Comparison of ENCODE assay signal across 8 mouse cellular contexts in genomic region chr8:10999538-10999937, GRCm38 (mm10). TPM values are rescaled to one million over a fixed set of nuclear protein-coding genes. Genes with fewer than 3 reads are reported as not detected.
DNase-seq lines count a peak whose midpoint lies in the region; ATAC-seq and TF ChIP-seq lines count a peak whose summit lies in the region.
"Had no signal": no experiment of that assay in that cellular context is flagged by ENCODE, and none has a peak within 500 bp of the region (broad histone marks: within the 10 kb centered on the region; RNA-seq: fewer than 3 reads in every experiment).

No protein-coding gene starts in this region.

- no peak for TF ChIP-seq CTCF in intestine, postnatal 0 days (IDR thresholded peaks at IDR 0.05; ENCODE audit: low read depth)
- TF ChIP-seq CTCF in G1E (IDR thresholded peaks at IDR 0.05; ENCODE audit: low read depth, low read length) = no peak
- no peak for TF ChIP-seq CTCF in lung, adult 2 months (IDR thresholded peaks at IDR 0.05; ENCODE audit: insufficient read depth, low read length)

- peaks cover 11% of the 10 kb centered on the region; the same call in 1 of the 2 replicates for H3K4me1 ChIP-seq in intestine, postnatal 0 days (replicated peaks; ENCODE audit: control insufficient read depth, insufficient read depth, low read length)
- H3K4me1 ChIP-seq in intestine, embryonic 15.5 days (replicated peaks) = peaks cover 52% of the 10 kb centered on the region
- H3K4me1 ChIP-seq in G1E (ENCODE audit: insufficient read depth, low read depth, low read length) = peaks cover 89% of the 10 kb centered on the region
- peaks cover 39% of the 10 kb centered on the region for H3K4me1 ChIP-seq in forebrain, embryonic 11.5 days (replicated peaks; ENCODE audit: control insufficient read depth, insufficient read depth, low read length)
- H3K4me1 ChIP-seq in liver, embryonic 15.5 days (replicated peaks) = peaks cover 96% of the 10 kb centered on the region
- H3K4me1 ChIP-seq in lung, adult 2 months (ENCODE audit: control insufficient read depth, insufficient read depth, low read length) = peaks cover 12% of the 10 kb centered on the region; the same call in 1 of the 2 replicates

- TF ChIP-seq POLR2A in lung, adult 2 months (IDR thresholded peaks at IDR 0.05; ENCODE audit: borderline replicate concordance, extremely low read depth, low read depth, low read length) = no peak

- H3K4me3 ChIP-seq in intestine, postnatal 0 days (ENCODE audit: low read depth, low read length) = no peak overlapping the region
- no peak overlapping the region for H3K4me3 ChIP-seq in intestine, embryonic 15.5 days (replicated peaks)
- peak overlapping the region; percentile 87 for H3K4me3 ChIP-seq in G1E (ENCODE audit: low read depth, low read length)
- no peak overlapping the region for H3K4me3 ChIP-seq in forebrain, embryonic 11.5 days (ENCODE audit: low read depth, low read length)
- no peak overlapping the region for H3K4me3 ChIP-seq in liver, embryonic 15.5 days (replicated peaks)
- no peak overlapping the region for H3K4me3 ChIP-seq in lung, adult 2 months (replicated peaks; ENCODE audit: extremely low read depth, low read depth, low read length)

- H3K27ac ChIP-seq in intestine, postnatal 0 days (ENCODE audit: low read depth, low read length) = no peak overlapping the region
- H3K27ac ChIP-seq in intestine, embryonic 15.5 days = no peak overlapping the region
- H3K27ac ChIP-seq in forebrain, embryonic 11.5 days (ENCODE audit: low read depth, low read length) = no peak overlapping the region
- H3K27ac ChIP-seq in liver, embryonic 15.5 days (replicated peaks) = 0 out of 2 replicates have a peak overlapping the region, but pooled peaks have one; percentile 20

- peaks cover 32% of the 10 kb centered on the region for H3K36me3 ChIP-seq in intestine, postnatal 0 days (ENCODE audit: control insufficient read depth, insufficient read depth)
- peaks cover 5% of the 10 kb centered on the region; the same call in 1 of the 2 replicates for H3K36me3 ChIP-seq in intestine, embryonic 15.5 days
- peaks cover 82% of the 10 kb centered on the region for H3K36me3 ChIP-seq in G1E (replicated peaks)
- no peaks in the 10 kb centered on the region; the same call in 1 of the 2 replicates for H3K36me3 ChIP-seq in forebrain, embryonic 11.5 days (ENCODE audit: control insufficient read depth, insufficient read depth, low read length)
- H3K36me3 ChIP-seq in liver, embryonic 15.5 days (replicated peaks) = peaks cover 36% of the 10 kb centered on the region

- H3K4me2 ChIP-seq in intestine, postnatal 0 days (replicated peaks; ENCODE audit: low read depth) = peak overlapping the region; percentile 96
- no peak overlapping the region for H3K4me2 ChIP-seq in intestine, embryonic 15.5 days (replicated peaks)
- H3K4me2 ChIP-seq in forebrain, embryonic 11.5 days (ENCODE audit: low read depth, low read length, severe bottlenecking) = no peak overlapping the region
- peak overlapping the region; percentile 95 for H3K4me2 ChIP-seq in liver, embryonic 15.5 days

- DNase-seq in G1E (ENCODE audit: low spot score) = no peak
- no peak for DNase-seq in forebrain, embryonic 11.5 days (ENCODE audit: low spot score)
- no peak for DNase-seq in urinary bladder, postnatal 10 days (ENCODE audit: low spot score)
- no peak for DNase-seq in lung, adult 2 months
- DNase-seq: cerebellum, adult 11 months had no signal

- H3K9ac ChIP-seq in intestine, postnatal 0 days (ENCODE audit: low read depth, low read length) = no peak overlapping the region
- H3K9ac ChIP-seq in intestine, embryonic 15.5 days = no peak overlapping the region
- peak overlapping the region; percentile 30; the same call in 1 of the 2 replicates for H3K9ac ChIP-seq in forebrain, embryonic 11.5 days (ENCODE audit: low read length)
- no peak overlapping the region for H3K9ac ChIP-seq in liver, embryonic 15.5 days

- H3K27me3 ChIP-seq in intestine, postnatal 0 days (replicated peaks; ENCODE audit: control insufficient read depth, insufficient read depth, low read length) = no peaks in the 10 kb centered on the region
- no peaks in the 10 kb centered on the region for H3K27me3 ChIP-seq in intestine, embryonic 15.5 days (replicated peaks)
- H3K27me3 ChIP-seq in G1E (ENCODE audit: insufficient read depth, low read length) = no peaks in the 10 kb centered on the region
- H3K27me3 ChIP-seq in forebrain, embryonic 11.5 days (ENCODE audit: control insufficient read depth, insufficient read depth, low read length) = no peaks in the 10 kb centered on the region
- no peaks in the 10 kb centered on the region for H3K27me3 ChIP-seq in liver, embryonic 15.5 days

- H3K9me3 ChIP-seq in intestine, postnatal 0 days (ENCODE audit: control insufficient read depth) = no peaks in the 10 kb centered on the region
- H3K9me3 ChIP-seq in intestine, embryonic 15.5 days = no peaks in the 10 kb centered on the region
- H3K9me3 ChIP-seq in G1E (replicated peaks) = no peaks in the 10 kb centered on the region
- no peaks in the 10 kb centered on the region for H3K9me3 ChIP-seq in forebrain, embryonic 11.5 days (ENCODE audit: control insufficient read depth, low read length)
- H3K9me3 ChIP-seq in liver, embryonic 15.5 days (replicated peaks) = no peaks in the 10 kb centered on the region

- WGBS in intestine, postnatal 0 days = 68% methylated on average over 4 of the region's 4 CpGs
- WGBS in intestine, embryonic 15.5 days = 79% methylated on average over 4 of the region's 4 CpGs
- 86% methylated on average over 4 of the region's 4 CpGs for WGBS in forebrain, embryonic 11.5 days
- 70% methylated on average over 4 of the region's 4 CpGs for WGBS in liver, embryonic 15.5 days (ENCODE audit: insufficient replicate concordance)
- WGBS in lung, adult 2 months = 65% methylated on average over 4 of the region's 4 CpGs

- ATAC-seq in intestine, postnatal 0 days = no peak
- ATAC-seq in intestine, embryonic 15.5 days = no peak
- ATAC-seq in G1E (ENCODE audit: extremely low read depth, insufficient number of reproducible peaks, low FRiP score, poor library complexity, severe bottlenecking) = no peak
- no peak for ATAC-seq in forebrain, embryonic 11.5 days (replicated peaks; ENCODE audit: low FRiP score)
- no peak for ATAC-seq in liver, embryonic 15.5 days (ENCODE audit: insufficient read depth)

RNA-seq across cellular contexts. Expression of gene Irs2, which starts 8.7 kb away (rescaled TPM):
- 6.0 and 7.7 TPM in 2 replicates for polyA plus RNA-seq in intestine, postnatal 0 days (2015; fragmentation: Nextera tagmentation; extraction: Ambion mirVana)
- polyA plus RNA-seq in intestine, embryonic 15.5 days (2015; fragmentation: Nextera tagmentation; extraction: Ambion mirVana) = 6.1 and 7.2 TPM in 2 replicates
- total RNA-seq in G1E (2014; fragmentation: Nextera tagmentation) = 92.1 and 97.9 TPM in 2 replicates
- total RNA-seq in G1E (2017) = 15.6 and 17.4 TPM in 2 replicates
- 78.5 and 83.6 TPM in 2 replicates for polyA plus RNA-seq in G1E (2012)
- 6.6 and 7.7 TPM in 2 replicates for polyA plus RNA-seq in forebrain, embryonic 11.5 days (2014; fragmentation: Nextera tagmentation; extraction: Ambion mirVana)
- 4.0 and 5.2 TPM in 2 replicates for polyA plus RNA-seq in liver, embryonic 15.5 days (2015; fragmentation: Nextera tagmentation; extraction: Ambion mirVana)
- 20.7 and 27.1 TPM in 2 replicates for polyA plus RNA-seq in lung, adult 2 months (2012; rRNA removed)

Comparison
In these comparisons a context has a peak if more than half of its experiments do, and no peak if none do; other contexts are left out.
1. H3K4me2 ChIP-seq: peak in intestine, postnatal 0 days (single experiment) and liver, embryonic 15.5 days (single experiment); none in intestine, embryonic 15.5 days (single experiment) and forebrain, embryonic 11.5 days (single experiment).